Mouse (Mus musculus): ENCODE measurements around the gene Pdlim5.

DNA sequence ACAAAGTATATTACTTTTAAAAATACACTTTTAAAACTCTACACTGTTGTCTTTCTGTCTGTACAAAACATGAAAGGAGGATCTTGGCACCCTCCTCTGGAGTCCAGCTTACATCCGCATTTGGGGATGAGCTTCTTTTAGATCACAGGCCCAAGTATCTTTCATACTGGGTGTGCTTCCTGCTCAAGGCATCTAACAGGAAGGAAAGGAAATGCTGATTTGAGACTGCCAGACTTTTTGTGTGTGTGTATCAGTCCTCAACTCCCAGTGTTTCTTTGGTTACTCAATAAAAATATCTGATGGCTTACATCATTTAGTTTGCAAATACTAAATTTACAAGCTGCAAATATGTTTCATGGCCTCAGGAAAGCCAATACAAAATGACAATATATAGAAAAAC lies 42.3 kb downstream of the Pdlim5 start:
- TF ChIP-seq ZC3H11A (IDR thresholded peaks at IDR 0.05; ENCODE audit: borderline replicate concordance, low read depth, low read length) (no peak), HCFC1 (IDR thresholded peaks at IDR 0.05; ENCODE audit: borderline replicate concordance, insufficient read depth, low read length) (no peak)
